Mouse (Mus musculus): ENCODE data around the gene Coq5. TPM values are rescaled to one million over a fixed set of nuclear protein-coding genes. Genes with fewer than 3 reads are reported as not detected.

Coq5 gene
- total and polyA plus RNA-seq, 2 experiments from 2014 or later, result 30.5 to 47.5 TPM

- DNase-seq (ENCODE audit: low spot score) (no peak), ATAC-seq (peak; percentile 46)
- H3K36me3 ChIP-seq (ENCODE audit: insufficient read depth, low read length), result peaks cover 16% of the 10 kb centered on the region
- TF ChIP-seq CTCF (IDR thresholded peaks at IDR 0.05; ENCODE audit: low read depth), result 0 out of 2 replicates have a peak, but pooled peaks have one; percentile 4
- no peaks in the 10 kb centered on the region for H3K9me3 ChIP-seq (ENCODE audit: low read length)
- peak overlapping the region; percentile 86 for H3K4me2 ChIP-seq (ENCODE audit: low read depth, low read length)
- peak overlapping the region; percentile 97 for H3K4me3 ChIP-seq (ENCODE audit: low read length)
- WGBS, result 5% methylated on average over 17 of the region's 17 CpGs
- H3K9ac ChIP-seq (replicated peaks; ENCODE audit: low read length), result peak overlapping the region; percentile 86
- no peaks in the 10 kb centered on the region for H3K4me1 ChIP-seq (ENCODE audit: insufficient read depth, low read length)
- peak overlapping the region; percentile 73; the same call in 1 of the 2 replicates for H3K27ac ChIP-seq
- H3K27me3 ChIP-seq (ENCODE audit: insufficient read depth, low read length), result no peaks in the 10 kb centered on the region
Measured at GRCm38 (mm10) chr5:115280050-115280687, 703 bp downstream of the Coq5 start.

GRCm38 (mm10) chr5:115284735-115285134 lies 5.3 kb downstream of the Coq5 start:
- 94% methylated on average over 3 of the region's 3 CpGs for WGBS
- Histone ChIP-seq H3K9me3 (ENCODE audit: low read length) (no peaks in the 10 kb centered on the region), H3K4me1 (ENCODE audit: insufficient read depth, low read length) (no peaks in the 10 kb centered on the region), H3K27me3 (ENCODE audit: insufficient read depth, low read length) (no peaks in the 10 kb centered on the region), H3K4me2 (ENCODE audit: low read depth, low read length) (no peak overlapping the region), H3K9ac (replicated peaks; ENCODE audit: low read length) (no peak overlapping the region), H3K36me3 (ENCODE audit: insufficient read depth, low read length) (peaks cover 28% of the 10 kb centered on the region), H3K4me3 (ENCODE audit: low read length) (no peak overlapping the region), H3K27ac (no peak overlapping the region)
- TF ChIP-seq CTCF (IDR thresholded peaks at IDR 0.05; ENCODE audit: low read depth), result peak; percentile 21; the same call in 1 of the 2 replicates
- ATAC-seq (no peak), DNase-seq (ENCODE audit: low spot score) (no peak)

DNA sequence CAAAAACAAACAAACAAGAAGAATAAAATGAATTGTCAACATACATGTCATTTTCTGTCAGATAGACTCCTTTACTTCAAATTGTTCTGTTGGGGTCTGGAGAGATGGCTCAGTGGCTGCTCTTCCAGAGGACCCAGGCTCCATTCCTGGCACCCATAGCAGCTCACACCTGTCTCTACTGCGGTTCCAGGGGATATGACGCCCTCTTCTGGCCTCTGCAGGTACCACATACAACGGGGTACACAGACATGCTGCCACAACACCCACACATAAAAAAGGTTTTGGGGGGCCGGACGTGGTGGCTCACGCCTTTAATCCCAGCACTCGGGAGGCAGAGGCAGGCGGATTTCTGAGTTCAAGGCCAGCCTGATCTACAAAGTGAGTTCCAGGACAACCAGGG lies 14.7 kb downstream of the Coq5 start:
- no peak for DNase-seq (ENCODE audit: low spot score)
- H3K4me1 ChIP-seq (ENCODE audit: insufficient read depth, low read length), result 0 out of 2 replicates have a peak, but pooled peaks cover 3% of the 10 kb centered on the region
- no peak for ATAC-seq
- WGBS, result 91% methylated on average over 8 of the region's 8 CpGs
- peak; percentile 35; the same call in 1 of the 2 replicates for TF ChIP-seq CTCF (IDR thresholded peaks at IDR 0.05; ENCODE audit: low read depth)
- peaks cover 43% of the 10 kb centered on the region for H3K36me3 ChIP-seq (ENCODE audit: insufficient read depth, low read length)
- H3K27ac ChIP-seq, result no peak overlapping the region
- no peak overlapping the region for H3K9ac ChIP-seq (replicated peaks; ENCODE audit: low read length)
- no peaks in the 10 kb centered on the region for H3K27me3 ChIP-seq (ENCODE audit: insufficient read depth, low read length)
- no peaks in the 10 kb centered on the region for H3K9me3 ChIP-seq (ENCODE audit: low read length)
- H3K4me2 ChIP-seq (ENCODE audit: low read depth, low read length), result no peak overlapping the region
- no peak overlapping the region for H3K4me3 ChIP-seq (ENCODE audit: low read length)

GRCm38 (mm10) chr5:115296347-115296746 lies 16.9 kb downstream of the Coq5 start:
- H3K4me1 ChIP-seq (ENCODE audit: insufficient read depth, low read length), result 0 out of 2 replicates have a peak, but pooled peaks cover 6% of the 10 kb centered on the region
- H3K4me3 ChIP-seq (ENCODE audit: low read length), result no peak overlapping the region
- peaks cover 34% of the 10 kb centered on the region for H3K36me3 ChIP-seq (ENCODE audit: insufficient read depth, low read length)
- WGBS, result 80% methylated on average over 10 of the region's 10 CpGs
- no peak overlapping the region for H3K27ac ChIP-seq
- no peak for DNase-seq (ENCODE audit: low spot score)
- no peaks in the 10 kb centered on the region for H3K27me3 ChIP-seq (ENCODE audit: insufficient read depth, low read length)
- no peak overlapping the region for H3K4me2 ChIP-seq (ENCODE audit: low read depth, low read length)
- H3K9ac ChIP-seq (replicated peaks; ENCODE audit: low read length), result no peak overlapping the region
- ATAC-seq, result no peak
- TF ChIP-seq CTCF (IDR thresholded peaks at IDR 0.05; ENCODE audit: low read depth), result no peak
- H3K9me3 ChIP-seq (ENCODE audit: low read length), result no peaks in the 10 kb centered on the region

DNA sequence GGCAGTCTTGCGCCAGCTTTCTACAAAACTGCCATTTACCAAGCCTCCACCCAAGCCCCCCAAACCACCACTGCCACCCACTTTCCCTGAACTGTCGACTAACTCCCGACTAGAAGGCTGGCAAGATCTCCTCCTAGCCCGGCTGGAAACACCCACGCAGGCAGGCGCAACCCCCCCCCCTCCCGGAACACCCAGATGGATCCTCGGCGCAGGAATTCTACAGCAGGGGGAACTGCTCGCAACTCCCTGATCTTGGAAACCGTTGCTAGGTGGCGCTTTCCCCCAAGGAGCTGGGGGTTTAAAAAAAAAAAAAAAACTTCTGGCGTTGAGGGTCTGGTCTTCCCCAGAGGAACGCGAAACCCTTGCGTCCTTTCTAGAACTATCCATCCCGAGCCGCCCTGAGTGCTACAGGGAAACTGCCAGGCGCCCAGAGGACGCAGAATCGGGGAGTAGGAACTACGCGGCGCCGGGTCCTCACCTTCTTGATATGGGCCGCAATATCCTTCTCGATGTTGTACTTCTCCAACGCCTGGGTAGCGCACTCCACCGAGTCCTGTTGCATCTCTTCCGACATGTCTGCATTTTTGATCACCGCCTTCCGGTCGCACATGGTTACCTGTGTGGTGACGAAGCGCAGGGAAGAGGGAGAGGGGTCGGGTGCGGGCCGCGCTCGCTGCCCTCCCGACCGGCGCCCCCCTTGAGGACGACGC lies 20.7 kb downstream of the Coq5 start:
- peak; percentile 54 for TF ChIP-seq CTCF (IDR thresholded peaks at IDR 0.05; ENCODE audit: low read depth)
- Histone ChIP-seq H3K36me3 (ENCODE audit: insufficient read depth, low read length) (peaks cover 17% of the 10 kb centered on the region), H3K9me3 (ENCODE audit: low read length) (no peaks in the 10 kb centered on the region), H3K4me1 (ENCODE audit: insufficient read depth, low read length) (0 out of 2 replicates have a peak, but pooled peaks cover 6% of the 10 kb centered on the region), H3K4me2 (ENCODE audit: low read depth, low read length) (peak overlapping the region; percentile 70), H3K4me3 (ENCODE audit: low read length) (peak overlapping the region; percentile 78), H3K27ac (peak overlapping the region; percentile 92), H3K9ac (replicated peaks; ENCODE audit: low read length) (peak overlapping the region; percentile 79), H3K27me3 (ENCODE audit: insufficient read depth, low read length) (no peaks in the 10 kb centered on the region)
- under 1% methylated on average over 46 of the region's 46 CpGs for WGBS
- DNase-seq (ENCODE audit: low spot score), result peak; percentile 88
- ATAC-seq, result peak; percentile 61; the same call in 1 of the 2 replicates

DNA sequence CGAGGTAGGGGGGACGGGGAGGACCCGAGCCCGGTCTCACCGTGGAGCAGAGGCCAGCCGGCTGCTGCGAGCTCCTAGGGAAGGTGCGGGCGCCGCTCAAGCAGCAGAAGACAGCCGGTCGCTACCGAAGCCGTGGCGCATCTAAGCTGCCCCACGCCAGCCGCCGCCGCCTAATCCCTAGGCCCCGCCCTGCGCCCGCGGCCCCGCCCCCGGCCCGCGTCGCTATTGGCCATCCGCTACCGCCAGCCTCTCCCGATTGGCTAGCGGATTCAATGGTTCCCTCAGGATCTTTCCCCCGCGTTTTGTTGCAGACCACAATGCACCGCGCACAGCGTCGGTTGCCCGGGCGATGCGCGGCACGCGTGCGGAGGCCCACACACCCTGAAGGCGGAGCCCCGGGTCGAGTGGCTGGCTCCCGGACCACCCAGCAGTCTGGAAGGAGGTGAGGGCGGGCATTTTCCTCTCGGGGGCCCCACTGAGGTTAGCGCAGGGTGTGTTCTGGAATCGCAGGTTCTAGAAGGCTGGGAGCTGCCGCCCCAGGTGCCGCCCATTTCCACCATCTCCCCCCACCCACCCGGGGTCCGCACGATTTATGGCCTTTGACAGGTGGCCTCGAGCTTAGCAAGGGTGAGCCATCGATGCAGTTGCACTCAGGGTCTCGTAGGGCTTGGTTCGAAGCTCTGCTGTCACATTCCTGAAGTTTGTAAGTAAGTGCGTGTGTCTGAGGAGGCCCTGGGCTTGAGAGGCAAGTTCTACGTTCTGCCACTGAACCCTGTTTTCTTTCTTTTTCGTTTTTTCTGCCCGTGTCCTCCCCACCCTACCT lies 21.5 kb downstream of the Coq5 start, which contains the start of gene Dynll1:
TSS of gene Dynll1 (minus strand) at position 208 of the 823 bp plus-strand sequence.
- TF ChIP-seq CTCF (IDR thresholded peaks at IDR 0.05; ENCODE audit: low read depth), result peak; percentile 31
- Histone ChIP-seq H3K27me3 (ENCODE audit: insufficient read depth, low read length) (no peaks in the 10 kb centered on the region), H3K36me3 (ENCODE audit: insufficient read depth, low read length) (peaks cover 16% of the 10 kb centered on the region), H3K4me2 (ENCODE audit: low read depth, low read length) (peak within 1 kb of the TSS; percentile 70), H3K9me3 (ENCODE audit: low read length) (no peaks in the 10 kb centered on the region), H3K4me3 (ENCODE audit: low read length) (peak within 1 kb of the TSS; percentile 78), H3K9ac (replicated peaks; ENCODE audit: low read length) (peak within 1 kb of the TSS; percentile 79), H3K4me1 (ENCODE audit: insufficient read depth, low read length) (0 out of 2 replicates have a peak, but pooled peaks cover 6% of the 10 kb centered on the region), H3K27ac (peak within 1 kb of the TSS; percentile 92)
- ATAC-seq (peak; percentile 98), DNase-seq (ENCODE audit: low spot score) (peak; percentile 99)
- WGBS, result 2% methylated on average over 66 of the region's 66 CpGs

All from hindbrain, postnatal 0 days (tissue).